Mouse (Mus musculus) heart, adult 2 months (tissue): Measurements from ENCODE around the gene Hoxc6. TPM values are rescaled to one million over a fixed set of nuclear protein-coding genes. Genes with fewer than 3 reads are reported as not detected.

Source experiments
- DNase-seq, 2 experiments: peaks; one replicate each; pipeline ENCODE4 v3.0.0; 2021
- H3K27ac ChIP-seq: fragments of 200-600 bp; 2 replicates; pipeline ENCODE4 v1.8.1; 2022
- H3K27me3 ChIP-seq: fragments of 200-500 bp; 2 replicates; pipeline ENCODE4 v1.6.1; 2012; ENCODE audit warnings: mild to moderate bottlenecking, low read length, inconsistent platforms, mixed read lengths; ENCODE audit not compliant: control insufficient read depth, insufficient read depth
- H3K36me3 ChIP-seq: fragments of 200-500 bp; 2 replicates; pipeline ENCODE4 v1.6.1; 2012; ENCODE audit warnings: low read length, inconsistent platforms; ENCODE audit not compliant: control insufficient read depth, insufficient read depth
- H3K4me1 ChIP-seq: fragments of 200-500 bp; 2 replicates; pipeline ENCODE4 v1.6.1; 2011; ENCODE audit warnings: low read length; ENCODE audit not compliant: control insufficient read depth, insufficient read depth
- H3K4me3 ChIP-seq: fragments of 200-600 bp; 2 replicates; pipeline ENCODE4 v1.8.1; 2022
- H3K79me2 ChIP-seq: fragments of 200-500 bp; replicated peaks from 2 replicates; pipeline ENCODE4 v1.6.1; 2012; ENCODE audit warnings: mild to moderate bottlenecking, inconsistent platforms, low read length, moderate library complexity, mixed read lengths; ENCODE audit not compliant: control insufficient read depth, insufficient read depth
- H3K9ac ChIP-seq: fragments of 200-500 bp; 2 replicates; pipeline ENCODE4 v1.6.1; 2012; ENCODE audit warnings: low read depth, mild to moderate bottlenecking, control low read depth, inconsistent platforms, low read length, mixed read lengths
- CTCF ChIP-seq: fragments of 200-600 bp; IDR thresholded peaks from 2 replicates; pipeline ENCODE4 v1.8.1; 2022; ENCODE audit warnings: antibody characterized with exemption, mild to moderate bottlenecking, moderate library complexity
- EP300 ChIP-seq: fragments of 200-500 bp; IDR thresholded peaks from 2 replicates; pipeline ENCODE4 v1.6.1; 2011; ENCODE audit warnings: low read depth, low read length, control low read depth; ENCODE audit not compliant: insufficient read depth
- POLR2A ChIP-seq: fragments of 200-500 bp; IDR thresholded peaks from 2 replicates; pipeline ENCODE4 v1.6.1; 2011; ENCODE audit warnings: mild to moderate bottlenecking, low read depth, low read length, control low read depth; ENCODE audit not compliant: insufficient read depth
- WGBS: fragments of 180-500 bp; shearing (Covaris S2); methylation state at CpG from one replicate; pipeline ENCODE4 v1.1.7; 2018; 5-methylcytosine and 5-hydroxymethylcytosine counted together
- intact Hi-C: fragments of 180-260 bp; cut with DNase I; formaldehyde crosslinking; loops from one replicate; pipeline ENCODE4 v1.15.1; 2025
- polyA plus RNA-seq: library from polyadenylated mRNA; depleted of rRNA; stranded (reverse); fragments of >200 nt; gene quantifications from 2 replicates; pipeline ENCODE4 v1.2.3, GENCODE M21; 2012
- total RNA-seq, 2 experiments: library from RNA; stranded (reverse); gene quantifications; 2 replicates each; pipeline ENCODE4 v1.2.3; 2021

Hoxc6 gene
- total and polyA plus RNA-seq, 3 experiments, result not detected

- no peak overlapping the region for H3K9ac ChIP-seq
- TF ChIP-seq EP300 (no peak), POLR2A (no peak), CTCF (no peak)
- H3K27ac ChIP-seq, result no peak overlapping the region
- intact Hi-C loops, result no loop called here
- WGBS, result 17% methylated on average over 5 of the region's 5 CpGs
- peaks cover 13% of the 10 kb centered on the region for H3K27me3 ChIP-seq
- no peaks in the 10 kb centered on the region for H3K36me3 ChIP-seq
- no peaks in the 10 kb centered on the region for H3K79me2 ChIP-seq
- no peak overlapping the region for H3K4me3 ChIP-seq
- H3K4me1 ChIP-seq, result no peaks in the 10 kb centered on the region
- DNase-seq, result no peak
Measured at GRCm38 (mm10) chr15:103041613-103042012, 43.6 kb downstream of the Hoxc6 start.

DNA sequence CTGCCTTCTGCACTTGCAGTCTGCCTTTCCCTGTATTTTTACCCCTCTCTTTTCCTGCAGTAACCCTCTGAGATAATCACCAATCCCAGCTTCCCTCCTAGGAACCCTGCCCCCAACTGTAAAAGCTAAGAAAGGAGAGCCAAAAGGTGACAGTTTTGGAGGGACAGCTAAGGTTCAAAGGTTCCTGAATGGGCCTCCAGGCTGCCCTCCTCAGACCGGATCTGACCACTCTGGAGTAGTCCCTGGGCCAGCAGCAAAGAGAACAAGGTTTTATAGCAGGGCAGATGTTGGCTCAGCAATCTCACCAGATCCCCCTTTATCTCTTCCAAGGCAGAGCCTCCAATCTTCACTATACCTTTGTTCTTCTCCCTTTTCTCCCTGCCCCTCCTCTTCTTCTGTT lies 44.2 kb downstream of the Hoxc6 start:
- intact Hi-C loops, result no loop called here
- Histone ChIP-seq H3K9ac (no peak overlapping the region), H3K36me3 (no peaks in the 10 kb centered on the region), H3K4me1 (no peaks in the 10 kb centered on the region), H3K27ac (no peak overlapping the region), H3K27me3 (peaks cover 10% of the 10 kb centered on the region), H3K79me2 (no peaks in the 10 kb centered on the region), H3K4me3 (no peak overlapping the region)
- WGBS, result 0% methylated on average over 1 of the region's 1 CpGs
- TF ChIP-seq CTCF (no peak), POLR2A (no peak), EP300 (no peak)
- DNase-seq, result no peak

GRCm38 (mm10) chr15:103051670-103052069 lies 53.6 kb downstream of the Hoxc6 start:
- Histone ChIP-seq H3K9ac (no peak overlapping the region), H3K27ac (no peak overlapping the region), H3K4me3 (no peak overlapping the region), H3K79me2 (no peaks in the 10 kb centered on the region), H3K36me3 (no peaks in the 10 kb centered on the region), H3K4me1 (no peaks in the 10 kb centered on the region), H3K27me3 (peaks cover 6% of the 10 kb centered on the region)
- intact Hi-C loops, result no loop called here
- no peak for DNase-seq
- TF ChIP-seq CTCF, result no peak
- no peak for TF ChIP-seq POLR2A
- TF ChIP-seq EP300, result no peak
- WGBS, result 82% methylated on average over 2 of the region's 2 CpGs

DNA sequence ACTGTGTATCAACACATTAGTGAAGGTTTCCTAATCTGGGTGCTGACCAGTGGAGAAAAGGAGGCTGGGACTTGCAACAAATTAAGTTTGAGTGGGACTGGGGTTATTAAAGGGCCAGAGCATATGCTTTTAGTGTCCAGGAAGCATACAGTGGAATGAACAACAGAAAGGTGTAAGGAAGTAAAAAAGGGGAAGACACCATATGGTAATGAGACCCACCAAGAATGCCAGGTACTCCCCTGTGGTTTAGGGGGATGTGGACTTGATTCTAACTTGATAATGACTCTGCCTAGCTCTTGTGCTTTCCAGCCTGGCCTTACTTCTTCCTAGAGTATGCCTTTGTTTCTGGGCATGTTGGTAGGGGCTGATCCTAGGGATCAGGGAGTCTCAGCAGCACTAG lies 55.2 kb downstream of the Hoxc6 start:
- intact Hi-C loops, result no loop called here

GRCm38 (mm10) chr15:103056396-103056795 lies 58.3 kb downstream of the Hoxc6 start:
- no peak overlapping the region for H3K9ac ChIP-seq
- H3K4me3 ChIP-seq, result no peak overlapping the region
- no peak overlapping the region for H3K27ac ChIP-seq
- peaks cover 20% of the 10 kb centered on the region for H3K27me3 ChIP-seq
- no peak for DNase-seq
- 44% methylated on average over 2 of the region's 2 CpGs for WGBS
- no peaks in the 10 kb centered on the region for H3K4me1 ChIP-seq
- no peaks in the 10 kb centered on the region for H3K36me3 ChIP-seq
- TF ChIP-seq CTCF (no peak), POLR2A (no peak), EP300 (no peak)
- intact Hi-C loops, result no loop called here
- H3K79me2 ChIP-seq, result no peaks in the 10 kb centered on the region

More for the DNA sequence above, 55.2 kb downstream of the Hoxc6 start:
- no peak for DNase-seq
- Histone ChIP-seq H3K27me3 (peaks cover 8% of the 10 kb centered on the region), H3K79me2 (no peaks in the 10 kb centered on the region), H3K4me1 (no peaks in the 10 kb centered on the region), H3K9ac (no peak overlapping the region), H3K36me3 (no peaks in the 10 kb centered on the region), H3K4me3 (no peak overlapping the region), H3K27ac (no peak overlapping the region)
- TF ChIP-seq CTCF (no peak), EP300 (no peak), POLR2A (no peak)

DNA sequence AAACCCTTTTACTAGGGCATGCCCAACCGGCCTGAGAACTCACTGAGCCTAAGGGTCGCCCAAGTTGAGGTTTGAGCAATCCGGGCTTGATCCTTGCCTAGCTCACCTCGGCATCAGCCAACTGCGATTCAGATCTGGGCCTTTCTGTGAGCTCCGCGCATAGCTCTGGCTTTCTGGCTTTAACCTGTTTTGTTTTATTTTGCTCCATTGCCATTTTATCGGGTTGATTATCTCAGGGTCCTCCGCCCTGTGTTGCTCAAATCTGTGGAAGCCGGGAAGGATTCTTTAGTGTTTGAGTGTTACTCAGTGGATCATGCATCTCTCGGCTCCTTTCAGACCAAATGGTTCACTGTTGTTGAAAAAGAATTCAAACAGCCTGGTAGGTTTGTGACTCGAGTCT lies 60.7 kb downstream of the Hoxc6 start:
- no peak for TF ChIP-seq POLR2A
- TF ChIP-seq CTCF, result no peak
- no peak for TF ChIP-seq EP300
- no peaks in the 10 kb centered on the region for H3K4me1 ChIP-seq
- H3K9ac ChIP-seq, result no peak overlapping the region
- intact Hi-C loops, result no loop called here
- no peak overlapping the region for H3K27ac ChIP-seq
- peaks cover 22% of the 10 kb centered on the region for H3K27me3 ChIP-seq
- H3K36me3 ChIP-seq, result no peaks in the 10 kb centered on the region
- no peak overlapping the region for H3K4me3 ChIP-seq
- no peaks in the 10 kb centered on the region for H3K79me2 ChIP-seq
- no peak for DNase-seq
- 10% methylated on average over 12 of the region's 12 CpGs for WGBS
